Mouse (Mus musculus) frontal cortex, postnatal 25 days (tissue): ENCODE results near the gene Galm.

Source experiments
- DNase-seq, 2 experiments: peaks; one replicate each; pipeline ENCODE4 v3.0.0; 2022; ENCODE audit warnings: low spot score in 2 of 2

Gene Galm

DNA sequence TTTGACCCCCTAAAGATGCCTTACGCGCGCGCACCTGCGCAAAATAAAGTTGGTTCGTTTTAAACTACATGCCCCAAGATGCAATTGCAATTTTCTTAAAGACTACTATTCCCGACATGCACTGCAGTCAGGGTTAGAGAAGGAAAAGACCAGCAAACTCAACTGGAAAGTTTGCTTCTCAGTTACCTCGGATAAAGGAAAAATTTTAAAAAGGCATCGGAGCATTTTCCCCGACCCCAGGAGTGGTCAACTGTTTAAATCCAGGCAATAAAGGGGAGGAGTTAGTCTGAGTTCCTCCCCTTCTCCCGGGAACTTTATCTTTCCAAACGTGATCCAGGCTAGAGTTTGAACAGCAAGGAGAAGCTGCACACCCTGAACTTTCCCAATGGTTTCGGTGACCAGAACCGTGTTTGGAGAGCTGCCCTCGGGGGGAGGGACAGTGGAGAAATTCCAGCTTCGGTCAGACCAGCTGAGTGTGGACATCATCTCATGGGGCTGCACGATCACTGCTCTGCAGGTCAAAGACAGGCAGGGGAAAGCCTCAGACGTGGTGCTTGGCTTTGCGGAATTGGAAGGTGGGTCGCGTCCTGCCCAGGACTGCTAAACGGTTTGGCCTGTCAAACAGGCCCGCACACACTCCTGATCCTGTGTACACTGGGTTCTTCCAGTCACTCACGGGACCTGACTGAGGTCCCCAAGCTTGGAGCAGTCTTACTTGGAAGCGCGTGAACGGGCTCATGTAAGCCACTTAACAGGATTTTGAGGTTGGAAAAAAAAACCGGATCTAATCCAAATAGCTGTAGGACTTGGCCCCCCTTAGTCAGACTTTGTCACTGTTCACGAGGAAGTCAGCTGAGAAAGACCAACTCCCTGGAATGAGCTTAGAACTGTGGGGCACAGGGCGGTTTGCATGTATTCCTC, at the start of gene Galm:
TSS of gene Galm (plus strand) at position 141 of the 921 bp plus-strand sequence.
- peak in 1 of 2 experiments; percentile 23 for DNase-seq

DNA sequence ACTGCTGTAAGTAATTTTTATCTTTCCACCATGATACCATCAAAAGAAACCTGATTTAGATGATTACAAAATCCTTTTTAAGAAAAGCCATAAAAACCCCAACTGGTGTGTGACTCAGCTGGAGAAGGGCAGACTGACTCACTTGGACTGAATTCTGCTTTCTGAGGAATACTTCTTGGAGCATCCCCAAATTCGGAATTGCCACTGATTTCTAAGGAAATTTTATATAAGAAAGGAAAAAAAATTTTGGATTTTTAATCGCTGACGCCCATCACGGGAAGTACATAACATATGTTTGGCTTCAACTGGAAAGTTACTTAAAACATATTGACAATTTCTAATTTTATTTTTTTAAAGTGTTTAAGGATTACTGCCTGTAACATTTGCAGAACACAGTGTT, 48.5 kb upstream of the Galm start:
- no peak for DNase-seq

DNA sequence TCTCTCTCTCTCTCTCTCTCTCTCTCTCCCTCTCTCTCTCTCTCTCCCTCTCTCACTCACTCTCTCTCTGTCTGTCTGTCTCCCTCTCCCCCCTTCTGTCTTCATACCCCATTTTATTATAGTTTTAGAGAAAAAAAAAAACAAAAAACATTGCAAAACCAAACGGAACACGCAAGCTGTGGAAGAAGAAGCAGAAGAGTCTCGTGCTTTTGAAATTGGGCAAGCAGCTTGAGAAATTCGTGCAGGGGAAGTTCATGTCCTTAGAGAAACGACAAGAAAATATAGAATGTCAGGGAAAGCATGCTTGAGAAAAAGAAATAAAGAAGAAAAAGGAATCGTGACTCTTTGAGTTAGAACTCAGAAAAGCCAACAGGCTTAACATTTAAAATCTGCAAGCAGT, 44.0 kb upstream of the Galm start:
- no peak for DNase-seq

DNA sequence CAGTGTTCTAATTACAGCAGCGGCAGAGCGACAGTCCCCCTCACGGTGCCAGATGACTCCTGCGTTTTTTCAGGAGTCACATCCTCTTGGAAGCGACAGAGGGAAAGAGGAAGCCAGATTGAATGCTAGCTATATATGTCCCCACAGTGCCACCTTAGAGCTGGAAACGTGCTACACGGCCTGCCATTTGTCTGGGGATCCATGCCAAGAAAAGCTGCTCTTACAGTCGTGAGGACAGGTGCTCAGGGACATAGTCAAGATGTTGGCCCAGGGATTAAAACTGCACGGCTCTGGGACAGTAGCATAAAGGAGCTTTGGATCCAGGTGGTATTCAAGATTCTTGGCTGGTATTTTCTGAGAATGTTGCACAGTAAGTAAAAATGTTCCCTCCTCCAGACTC, 42.8 kb upstream of the Galm start:
- peak; percentile 19 to 36 for DNase-seq

DNA sequence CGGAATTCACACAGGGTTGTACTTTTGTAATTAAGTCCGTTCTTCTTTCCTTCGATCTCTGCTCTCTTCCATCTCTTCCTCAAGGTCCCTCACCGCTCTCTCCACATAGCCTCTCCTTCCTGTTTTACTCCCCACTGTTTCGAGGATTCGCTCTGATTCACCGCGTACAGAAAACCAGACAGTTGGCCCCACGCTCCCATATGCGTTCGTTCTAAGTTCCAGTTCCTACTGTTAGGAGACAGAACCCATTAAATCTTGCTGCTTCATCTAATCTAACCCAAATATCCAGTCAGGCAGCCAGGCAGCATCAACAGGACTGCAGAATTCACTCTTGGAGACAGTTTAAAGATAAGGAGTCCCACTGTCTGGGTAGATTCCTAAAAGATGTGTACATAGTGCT, 40.7 kb upstream of the Galm start:
- DNase-seq, result no peak

DNA sequence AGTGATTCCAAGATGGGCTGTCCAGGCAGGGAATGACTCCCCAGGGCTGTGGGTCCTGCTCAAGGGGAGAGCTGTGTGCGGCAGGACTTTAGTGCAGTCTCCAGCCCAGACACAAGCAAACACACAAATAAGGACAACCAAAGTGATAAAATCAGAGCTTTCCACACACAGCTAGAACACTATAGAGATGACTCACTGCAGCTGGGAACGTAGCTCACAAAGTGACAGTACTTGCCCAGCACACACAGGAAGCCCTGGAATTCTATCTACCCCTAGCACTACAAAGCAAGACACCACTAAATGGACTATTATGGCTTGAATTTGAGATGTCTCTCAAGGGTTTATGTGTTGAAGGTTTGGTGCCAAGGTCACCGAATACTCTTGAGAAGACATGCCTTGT, 39.1 kb upstream of the Galm start:
- DNase-seq, result no peak

DNA sequence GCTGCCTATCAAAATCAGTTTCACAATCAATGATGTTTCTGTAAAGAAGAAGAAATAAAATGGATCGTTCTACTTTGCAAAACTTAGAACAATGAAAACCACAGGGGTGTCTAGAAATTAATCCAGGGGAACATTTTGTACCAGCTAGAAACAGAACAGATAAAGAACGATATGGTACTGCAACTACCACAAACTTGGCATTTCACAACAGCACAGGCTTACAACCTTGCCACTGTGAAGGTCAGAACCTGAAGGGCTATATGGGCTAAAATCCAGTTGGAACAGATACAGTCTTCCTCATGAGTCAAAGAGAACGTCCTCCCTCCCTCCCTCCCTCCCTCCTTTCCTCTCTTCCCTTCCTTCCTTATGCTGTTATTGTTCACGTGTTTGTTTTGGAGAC, 36.7 kb upstream of the Galm start:
- DNase-seq, result no peak

DNA sequence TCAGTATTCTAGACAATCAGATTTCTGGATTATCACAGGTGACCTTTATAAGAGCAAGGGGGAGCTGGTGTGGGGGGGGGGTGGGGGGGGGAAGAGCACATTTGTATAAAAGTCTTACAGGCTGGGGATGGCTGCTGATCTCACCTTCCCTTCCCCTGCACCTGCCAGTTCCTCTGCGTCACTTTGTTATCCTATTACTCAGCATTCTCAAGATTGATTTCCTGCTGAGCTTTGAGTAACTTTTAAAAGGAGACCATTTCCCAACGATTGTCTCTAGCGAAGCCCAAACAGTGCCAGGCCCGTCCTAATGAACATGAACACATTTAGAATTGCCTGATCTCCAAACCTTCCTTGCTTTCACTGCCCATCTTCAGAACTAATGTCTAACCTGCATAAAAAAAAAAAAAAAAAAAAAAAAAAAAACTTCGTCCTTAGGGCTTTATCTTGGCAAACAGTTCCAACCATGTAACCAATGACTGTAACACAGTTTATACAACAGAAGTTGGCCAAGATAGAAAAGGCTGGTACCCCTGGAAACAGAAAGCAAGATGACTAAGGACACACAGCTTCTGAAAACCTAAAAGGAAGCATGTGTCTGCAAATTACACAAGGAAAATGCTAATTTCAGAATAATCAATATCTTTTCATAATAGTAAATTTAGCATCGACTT, 35.3 kb upstream of the Galm start:
- no peak for DNase-seq

DNA sequence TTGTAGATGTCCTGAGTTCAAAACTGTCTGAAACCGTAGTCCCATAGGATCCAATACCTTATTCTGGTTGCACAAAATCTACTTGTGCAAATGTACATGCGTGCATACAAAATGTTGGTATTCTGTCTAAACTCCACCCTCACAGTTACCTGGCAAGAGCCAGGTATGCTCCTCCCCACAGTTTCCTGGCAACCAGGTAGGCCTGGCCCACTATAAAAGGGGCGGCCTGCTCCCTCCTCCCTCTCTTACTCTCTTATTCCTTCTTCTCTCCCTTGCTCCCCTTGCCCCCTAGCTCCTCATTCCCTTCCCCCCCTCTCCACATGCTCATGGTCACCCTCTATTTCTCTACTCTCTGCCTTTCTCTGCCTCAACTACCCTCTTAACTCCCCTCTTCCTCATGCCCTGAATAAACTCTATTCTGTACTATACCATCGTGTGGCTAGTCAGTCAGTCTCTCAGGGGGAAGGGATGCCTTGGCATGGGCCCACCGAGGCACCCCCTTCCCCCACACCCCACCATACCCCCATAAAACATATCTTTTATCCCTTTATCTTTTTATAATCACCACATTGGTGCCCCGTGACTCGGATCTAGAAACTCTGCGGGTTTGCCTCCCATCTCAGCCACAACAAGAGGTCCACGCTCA, 31.9 kb upstream of the Galm start:
- DNase-seq, result no peak

DNA sequence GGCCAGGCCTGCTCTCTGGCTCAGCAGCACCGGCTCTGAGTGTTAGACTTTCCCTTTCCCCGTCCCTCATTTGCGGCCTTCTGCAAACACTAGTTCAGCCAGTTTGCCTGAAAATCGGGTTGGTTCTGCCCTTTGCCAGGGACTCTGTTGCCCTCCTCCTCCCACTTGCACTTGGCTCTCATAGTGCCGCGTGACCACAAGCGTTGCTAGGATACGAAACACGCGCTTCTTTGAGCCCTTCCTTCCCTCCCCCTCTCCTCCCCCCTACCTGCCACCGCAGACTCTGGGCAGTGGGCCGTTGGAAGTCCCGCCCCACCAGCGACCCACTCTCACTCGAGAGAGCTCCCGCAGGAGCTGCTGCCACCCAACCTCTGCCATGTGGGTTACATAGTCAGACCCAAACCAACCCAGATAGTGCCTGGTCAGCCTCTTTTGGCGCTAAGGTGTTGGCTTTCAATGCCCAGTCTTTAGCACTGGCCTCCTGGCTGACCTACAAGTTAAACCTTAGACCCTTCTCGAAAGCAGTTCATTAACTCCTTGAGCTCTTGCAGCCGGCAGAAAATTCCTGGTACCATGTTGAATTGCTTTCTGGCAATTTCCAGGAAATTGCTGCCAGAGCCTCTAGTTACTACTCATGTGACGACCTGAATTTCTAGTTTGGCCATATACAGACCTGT, 31.1 kb upstream of the Galm start:
- peak; percentile 13 to 22 for DNase-seq

DNA sequence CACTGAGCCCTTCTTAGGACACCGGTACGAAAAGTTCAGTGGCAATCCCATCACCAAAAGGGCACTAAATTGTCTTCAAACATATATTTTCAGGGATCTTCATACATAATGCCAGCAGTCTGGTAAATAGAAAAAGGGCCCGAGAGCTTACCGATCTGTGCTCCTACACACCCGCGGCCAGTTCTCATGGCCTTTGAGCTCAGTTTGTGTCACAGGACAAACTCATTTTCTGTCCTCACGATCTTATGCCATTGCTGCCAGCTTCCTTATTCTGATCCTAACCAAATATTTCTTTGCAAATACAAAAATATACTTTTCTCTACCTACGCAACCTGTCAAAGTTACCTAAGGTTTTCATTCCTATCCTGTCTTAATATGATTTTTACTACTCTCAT, 30.6 kb upstream of the Galm start:
- no peak for DNase-seq

DNA sequence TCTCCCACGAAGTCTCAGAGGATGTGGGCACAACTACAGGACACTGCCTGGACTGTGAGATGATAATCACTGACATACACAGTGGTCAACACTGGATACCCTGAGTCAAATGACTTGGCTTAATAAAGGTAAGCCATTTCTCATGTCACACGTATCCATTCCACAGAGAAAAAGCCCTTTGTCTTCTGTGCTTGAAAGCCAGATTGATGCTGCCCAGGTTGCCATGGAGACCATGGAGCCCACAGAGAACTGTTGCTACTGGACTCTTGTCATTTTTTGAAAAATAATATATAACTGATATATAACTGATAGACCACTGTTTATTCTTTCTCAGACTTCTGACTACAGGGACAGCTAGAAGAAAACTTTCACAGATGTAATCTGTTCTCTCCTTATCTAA, 30.1 kb upstream of the Galm start:
- DNase-seq, result no peak

DNA sequence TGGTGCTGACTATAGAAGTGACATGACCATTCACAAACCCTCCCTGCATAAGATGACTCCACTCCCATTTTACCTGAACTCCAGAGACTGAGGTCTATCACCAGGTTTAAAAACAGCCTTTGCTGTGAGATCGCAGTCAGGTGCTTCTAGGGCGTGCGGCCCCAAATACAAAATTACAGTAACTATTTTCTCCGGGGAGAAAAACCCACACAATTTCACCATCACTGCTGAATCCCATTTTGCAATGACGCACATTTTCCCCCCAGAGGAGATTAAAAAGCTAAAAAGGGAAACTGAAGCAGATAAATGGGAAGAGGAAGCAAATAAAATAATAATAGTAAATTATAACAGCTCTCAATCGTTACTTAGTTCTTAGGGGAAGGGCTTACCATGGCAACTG, 27.4 kb upstream of the Galm start:
- no peak for DNase-seq

DNA sequence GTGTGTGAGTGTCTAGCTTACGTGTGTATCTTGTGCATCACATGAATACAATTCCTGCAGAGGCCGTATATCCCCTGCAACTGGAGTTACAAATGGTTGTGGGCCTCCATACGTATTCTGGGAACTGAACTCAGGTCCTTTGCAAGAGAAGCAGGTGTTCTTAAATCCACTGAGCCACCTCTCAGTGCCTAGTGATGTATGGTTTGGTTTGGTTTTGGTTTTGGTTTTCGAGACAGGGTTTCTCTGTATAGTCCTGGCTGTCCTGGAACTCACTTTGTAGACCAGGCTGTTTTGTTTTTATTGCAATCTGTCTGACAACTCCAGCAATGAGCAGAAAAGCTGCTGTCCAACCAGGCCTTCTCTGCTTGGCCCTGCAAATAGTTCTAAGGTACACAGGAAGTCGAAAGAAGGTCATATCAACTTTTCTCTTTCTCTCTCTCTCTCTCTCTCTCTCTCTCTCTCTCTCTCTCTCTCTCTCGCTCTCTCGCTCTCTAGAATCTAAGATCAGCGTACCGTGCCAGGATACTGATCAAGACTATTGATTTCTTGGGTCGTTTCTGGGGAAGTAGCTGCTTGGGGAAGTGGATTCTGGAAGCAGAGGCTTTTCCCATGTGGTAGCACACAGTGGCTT, 21.8 kb upstream of the Galm start:
- no peak for DNase-seq

DNA sequence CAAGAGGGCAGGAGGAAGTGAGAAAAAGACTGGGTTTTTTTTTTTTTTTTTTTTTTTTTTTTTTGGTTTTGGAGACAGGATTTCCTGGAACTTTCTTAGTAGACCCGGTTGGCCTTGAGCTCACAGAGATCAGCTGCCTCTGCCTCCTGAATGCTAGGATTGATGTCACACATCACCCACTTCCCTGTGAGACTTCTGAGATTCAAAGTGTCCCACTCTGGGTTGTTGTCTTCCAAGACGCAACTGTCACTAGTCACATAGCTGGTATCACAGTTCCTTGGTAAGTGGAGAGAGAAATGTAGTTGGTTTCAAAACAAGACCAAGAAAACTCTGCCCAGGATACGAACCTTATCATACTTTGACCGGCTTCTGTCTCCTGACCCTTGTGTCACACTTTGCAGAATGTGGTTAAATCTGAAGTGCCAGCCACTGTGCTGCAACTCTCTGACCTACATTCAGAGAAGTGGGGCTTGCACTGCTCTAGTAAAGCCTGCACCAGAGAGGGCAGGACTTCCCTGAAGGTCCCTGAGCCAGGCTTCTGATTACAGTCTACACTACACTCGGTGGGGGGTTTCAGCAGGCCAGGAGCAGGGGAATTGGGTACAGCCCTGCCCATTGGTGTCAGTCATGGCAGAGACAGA, 14.5 kb upstream of the Galm start:
- DNase-seq, result no peak

DNA sequence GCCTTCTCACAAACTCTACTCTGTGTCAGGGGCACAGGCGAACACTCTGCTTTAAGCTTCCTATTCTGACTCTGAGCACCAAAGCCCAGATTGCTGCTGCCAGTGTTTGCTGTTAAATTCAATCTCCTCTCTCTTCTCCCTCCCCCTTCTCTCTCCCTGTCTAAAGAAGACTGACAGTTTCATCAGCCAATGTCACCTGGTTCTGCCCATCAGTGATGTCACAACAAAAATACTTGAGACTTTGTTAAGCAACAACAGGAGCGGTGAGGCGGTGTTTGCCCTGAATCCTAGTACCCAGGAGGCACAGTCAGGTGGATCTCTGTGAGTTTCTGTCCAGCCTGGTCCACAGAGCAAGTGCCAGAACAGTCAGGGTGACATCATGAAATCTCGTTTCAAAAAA, 13.8 kb upstream of the Galm start:
- DNase-seq, result no peak

DNA sequence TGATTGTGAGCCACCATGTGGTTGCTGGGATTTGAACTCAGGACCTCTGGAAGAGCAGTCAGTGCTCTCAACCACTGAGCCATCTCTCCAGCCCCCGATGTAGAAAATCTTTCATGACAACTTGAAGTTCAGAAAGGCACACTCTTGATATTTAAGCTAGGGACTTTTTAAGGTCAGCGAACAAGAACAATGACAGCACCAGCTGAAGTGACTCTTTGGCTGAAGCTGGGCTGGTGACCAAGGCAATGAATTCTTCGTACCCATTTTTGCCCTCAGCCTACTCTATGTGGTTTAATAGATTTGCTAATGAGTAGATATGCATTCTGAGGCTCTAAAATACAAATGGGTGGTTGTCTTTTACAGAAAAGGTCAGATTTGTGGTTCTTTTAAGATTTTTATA, 6.9 kb upstream of the Galm start:
- no peak for DNase-seq

DNA sequence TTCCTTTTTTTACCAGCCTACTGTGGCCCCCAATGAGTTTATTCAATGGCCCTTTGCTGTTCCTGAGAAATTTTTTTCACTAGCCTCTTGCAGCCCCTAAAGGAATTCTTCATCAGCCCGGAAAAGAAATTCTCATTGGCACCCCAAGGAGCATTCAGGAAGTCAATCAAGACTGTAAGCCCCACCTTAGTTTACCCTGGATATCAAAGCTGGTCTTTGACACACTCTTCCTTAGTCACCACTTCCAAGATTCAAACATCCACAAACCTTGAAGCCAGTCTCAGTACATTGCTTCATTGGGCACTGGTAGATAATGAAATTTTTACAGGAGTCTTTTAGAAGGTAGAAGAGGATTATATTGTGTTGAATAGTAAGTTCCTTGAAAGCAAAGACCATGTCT, 5.4 kb upstream of the Galm start:
- no peak for DNase-seq

DNA sequence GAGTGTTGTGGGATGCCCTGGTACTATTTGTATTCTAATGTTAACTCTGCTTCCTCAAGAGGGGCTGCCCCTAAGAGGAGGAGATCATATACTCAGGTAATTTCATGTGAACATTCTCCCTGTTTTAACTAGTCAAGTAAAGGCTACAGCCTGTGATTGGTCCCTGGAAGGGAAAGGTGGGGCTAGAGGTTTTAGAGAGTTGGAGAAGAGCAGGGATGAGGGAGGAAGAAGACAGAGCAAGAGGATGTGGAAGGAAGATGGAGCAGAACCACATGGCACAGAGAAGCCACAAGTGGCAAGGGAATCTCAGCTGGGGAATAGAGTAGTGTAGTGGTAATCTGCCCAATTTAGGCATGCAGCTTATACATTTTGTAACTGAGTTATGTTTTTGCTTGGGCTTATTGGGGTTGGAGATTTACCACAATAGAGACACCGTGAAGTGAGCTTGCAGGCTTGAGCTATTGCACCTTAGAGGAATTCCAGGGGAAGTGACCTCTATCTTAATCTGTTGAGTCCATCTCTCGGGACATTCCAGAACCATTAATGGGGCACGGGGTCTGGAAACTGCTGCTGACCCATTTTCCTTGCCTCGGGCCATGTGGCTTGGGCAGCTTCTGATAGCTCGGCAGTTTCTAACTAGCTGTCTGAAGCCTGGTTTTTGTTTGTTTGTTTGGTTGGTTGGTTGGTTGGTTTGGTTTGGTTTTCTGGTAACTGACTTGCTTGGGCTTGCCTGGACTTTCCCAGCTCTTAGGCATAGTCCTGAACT, 2.1 kb upstream of the Galm start:
- DNase-seq, result no peak

DNA sequence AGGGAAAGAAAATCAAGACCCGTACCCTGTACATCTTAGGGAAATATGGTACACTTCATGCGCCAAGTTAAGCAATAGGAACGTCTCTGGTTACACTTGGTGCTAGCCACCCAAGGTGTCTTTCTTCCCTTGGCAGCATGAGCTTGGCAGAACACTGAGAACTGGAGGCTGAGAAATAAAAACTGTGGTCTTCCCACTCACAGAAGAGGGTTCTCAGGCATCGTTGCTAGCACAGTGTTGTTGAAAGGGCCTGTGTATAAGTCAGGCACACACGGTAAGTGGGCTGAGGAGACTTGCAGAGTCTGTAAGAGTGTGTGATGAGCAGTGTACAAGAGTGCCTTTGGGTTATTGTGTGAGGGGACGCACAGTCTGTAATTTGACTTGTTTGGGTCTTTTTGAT, 1.1 kb upstream of the Galm start:
- DNase-seq, result no peak
